In the genomic region with DNA sequence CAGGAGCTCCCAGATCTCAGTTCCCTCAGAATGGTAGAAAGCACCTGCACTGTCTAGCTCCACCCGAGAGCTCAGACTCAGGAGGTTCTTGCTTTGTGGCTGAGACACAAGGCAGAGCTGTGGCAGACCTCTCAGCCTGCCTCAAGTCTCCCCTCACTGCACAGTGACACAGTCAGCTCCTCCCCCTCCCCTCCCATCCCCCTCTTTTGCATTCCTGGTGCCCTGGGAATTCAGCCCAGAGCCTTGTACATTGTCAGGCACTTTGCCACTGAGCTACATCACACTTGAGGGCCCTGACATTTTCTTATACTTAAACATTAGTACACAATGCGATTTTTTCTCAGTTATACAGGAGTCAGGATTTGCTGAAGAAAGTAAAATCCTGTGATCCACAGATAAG, we compare ENCODE assay signal across 12 mouse cellular contexts. TPM values are rescaled to one million over a fixed set of nuclear protein-coding genes. Genes with fewer than 3 reads are reported as not detected.
DNase-seq lines count a peak whose midpoint lies in the region; ATAC-seq and TF ChIP-seq lines count a peak whose summit lies in the region.
"Had no signal": no experiment of that assay in that cellular context is flagged by ENCODE, and none has a peak within 500 bp of the region (broad histone marks: within the 10 kb centered on the region; RNA-seq: fewer than 3 reads in every experiment).

No protein-coding gene starts in this region.

- DNase-seq in lung, embryonic 14.5 days, result peak; percentile 62
- DNase-seq in lung, adult 2 months, result no peak
- peak; percentile 65 for DNase-seq in ZHBTc4 (ENCODE audit: low read depth, low spot score)
- DNase-seq in embryo, embryonic 9.5 days (ENCODE audit: extremely low spot score), result peak; percentile 32
- peak; percentile 54 for DNase-seq in hindbrain, postnatal 0 days (ENCODE audit: low spot score)
- no peak for DNase-seq in layer of hippocampus, postnatal 10 days (ENCODE audit: low spot score in 2 of 2)
- DNase-seq: adrenal gland, postnatal 36 days; cerebellum, postnatal 10 days; lung, postnatal 36 days had no signal

- TF ChIP-seq CTCF in lung, embryonic 14.5 days (IDR thresholded peaks at IDR 0.05; ENCODE audit: low read depth), result no peak
- no peak for TF ChIP-seq CTCF in lung, adult 2 months (IDR thresholded peaks at IDR 0.05; ENCODE audit: insufficient read depth, low read length)
- TF ChIP-seq CTCF in hindbrain, postnatal 0 days (IDR thresholded peaks at IDR 0.05; ENCODE audit: low read depth), result no peak

- no peaks in the 10 kb centered on the region for H3K36me3 ChIP-seq in lung, embryonic 14.5 days (ENCODE audit: insufficient read depth)
- H3K36me3 ChIP-seq in hindbrain, postnatal 0 days (ENCODE audit: insufficient read depth, low read length), result no peaks in the 10 kb centered on the region
- H3K36me3 ChIP-seq in intestine, embryonic 16.5 days (ENCODE audit: control insufficient read depth, insufficient read depth, low read length), result no peaks in the 10 kb centered on the region
- H3K36me3 ChIP-seq: neural tube, embryonic 12.5 days had no signal

- peak overlapping the region; percentile 18; the same call in 1 of the 2 replicates for H3K27ac ChIP-seq in lung, embryonic 14.5 days (ENCODE audit: low read depth)
- no peak overlapping the region for H3K27ac ChIP-seq in hindbrain, postnatal 0 days
- H3K27ac ChIP-seq in intestine, embryonic 16.5 days (ENCODE audit: low read length), result no peak overlapping the region
- H3K27ac ChIP-seq: kidney, postnatal 0 days; neural tube, embryonic 12.5 days had no signal

- H3K9me3 ChIP-seq in lung, embryonic 14.5 days (ENCODE audit: low read depth, low read length), result no peaks in the 10 kb centered on the region
- H3K9me3 ChIP-seq in hindbrain, postnatal 0 days (ENCODE audit: low read length), result no peaks in the 10 kb centered on the region
- H3K9me3 ChIP-seq in intestine, embryonic 16.5 days (ENCODE audit: control insufficient read depth, low read length), result no peaks in the 10 kb centered on the region
- H3K9me3 ChIP-seq: neural tube, embryonic 12.5 days had no signal

- H3K9ac ChIP-seq in lung, embryonic 14.5 days, result no peak overlapping the region
- H3K9ac ChIP-seq in hindbrain, postnatal 0 days (replicated peaks; ENCODE audit: low read length), result no peak overlapping the region
- H3K9ac ChIP-seq in intestine, embryonic 16.5 days (ENCODE audit: low read depth, low read length), result no peak overlapping the region
- H3K9ac ChIP-seq: neural tube, embryonic 12.5 days had no signal

- ATAC-seq in lung, embryonic 14.5 days (ENCODE audit: insufficient read depth), result peak; percentile 62; the same call in 1 of the 2 replicates
- ATAC-seq in hindbrain, postnatal 0 days, result no peak
- ATAC-seq in intestine, embryonic 16.5 days, result no peak

- no peaks in the 10 kb centered on the region for H3K4me1 ChIP-seq in lung, embryonic 14.5 days (ENCODE audit: insufficient read depth)
- no peaks in the 10 kb centered on the region for H3K4me1 ChIP-seq in lung, adult 2 months (ENCODE audit: control insufficient read depth, insufficient read depth, low read length)
- H3K4me1 ChIP-seq in hindbrain, postnatal 0 days (ENCODE audit: insufficient read depth, low read length), result no peaks in the 10 kb centered on the region
- no peaks in the 10 kb centered on the region for H3K4me1 ChIP-seq in intestine, embryonic 16.5 days (ENCODE audit: control insufficient read depth, insufficient read depth, low read length)
- H3K4me1 ChIP-seq: neural tube, embryonic 12.5 days had no signal

- WGBS in lung, embryonic 14.5 days, result 31% methylated on average over 2 of the region's 2 CpGs
- WGBS in lung, adult 2 months, result 40% methylated on average over 2 of the region's 2 CpGs
- WGBS in hindbrain, postnatal 0 days, result 43% methylated on average over 2 of the region's 2 CpGs
- 34% methylated on average over 2 of the region's 2 CpGs for WGBS in intestine, embryonic 16.5 days

- H3K27me3 ChIP-seq in lung, embryonic 14.5 days (ENCODE audit: insufficient read depth, low read length), result no peaks in the 10 kb centered on the region
- no peaks in the 10 kb centered on the region for H3K27me3 ChIP-seq in hindbrain, postnatal 0 days (ENCODE audit: insufficient read depth, low read length)
- no peaks in the 10 kb centered on the region for H3K27me3 ChIP-seq in intestine, embryonic 16.5 days (replicated peaks; ENCODE audit: control insufficient read depth, insufficient read depth, low read length)
- H3K27me3 ChIP-seq: neural tube, embryonic 12.5 days had no signal

- no peak for TF ChIP-seq POLR2A in lung, adult 2 months (IDR thresholded peaks at IDR 0.05; ENCODE audit: borderline replicate concordance, extremely low read depth, low read depth, low read length)

- H3K4me2 ChIP-seq in lung, embryonic 14.5 days, result no peak overlapping the region
- no peak overlapping the region for H3K4me2 ChIP-seq in hindbrain, postnatal 0 days (ENCODE audit: low read depth, low read length)
- H3K4me2 ChIP-seq in intestine, embryonic 16.5 days (ENCODE audit: low read depth, low read length), result no peak overlapping the region
- H3K4me2 ChIP-seq: neural tube, embryonic 12.5 days had no signal

- no peak overlapping the region for H3K4me3 ChIP-seq in lung, embryonic 14.5 days (ENCODE audit: low read depth, low read length)
- H3K4me3 ChIP-seq in lung, adult 2 months (replicated peaks; ENCODE audit: extremely low read depth, low read depth, low read length), result no peak overlapping the region
- no peak overlapping the region for H3K4me3 ChIP-seq in hindbrain, postnatal 0 days (ENCODE audit: low read length)
- H3K4me3 ChIP-seq in intestine, embryonic 16.5 days (ENCODE audit: low read length), result no peak overlapping the region
- H3K4me3 ChIP-seq: neural tube, embryonic 12.5 days had no signal

RNA-seq across cellular contexts. Expression of gene Ccdc69, which starts 8.9 kb away (rescaled TPM):
- 1.9 and 2.4 TPM in 2 replicates for polyA plus RNA-seq in lung, embryonic 14.5 days (2014; fragmentation: Nextera tagmentation; extraction: Ambion mirVana)
- 2.2 and 4.1 TPM in 2 replicates for polyA plus RNA-seq in lung, adult 2 months (2012; rRNA removed)
- 0.65 TPM in 1 of 2 replicates, not detected in the other for total RNA-seq in hindbrain, postnatal 0 days (2014; rRNA removed)
- polyA plus RNA-seq in hindbrain, postnatal 0 days (2015; fragmentation: Nextera tagmentation; extraction: Ambion mirVana), result 0.56 and 0.78 TPM in 2 replicates
- 2.3 and 3.0 TPM in 2 replicates for polyA plus RNA-seq in intestine, embryonic 16.5 days (2015; fragmentation: Nextera tagmentation; extraction: Ambion mirVana)
- under 1 TPM; 0.40 to 0.59 TPM for total RNA-seq in layer of hippocampus, postnatal 10 days (2021)

RNA-seq across cellular contexts. Expression of gene Gm2a, which starts 28.9 kb away (rescaled TPM):
- 15.4 and 18.4 TPM in 2 replicates for polyA plus RNA-seq in lung, embryonic 14.5 days (2014; fragmentation: Nextera tagmentation; extraction: Ambion mirVana)
- polyA plus RNA-seq in lung, adult 2 months (2012; rRNA removed), result 50.9 and 70.4 TPM in 2 replicates
- total RNA-seq in hindbrain, postnatal 0 days (2014; rRNA removed), result 45.2 and 48.9 TPM in 2 replicates
- 67.8 and 72.1 TPM in 2 replicates for polyA plus RNA-seq in hindbrain, postnatal 0 days (2015; fragmentation: Nextera tagmentation; extraction: Ambion mirVana)
- 20.3 and 21.7 TPM in 2 replicates for polyA plus RNA-seq in intestine, embryonic 16.5 days (2015; fragmentation: Nextera tagmentation; extraction: Ambion mirVana)
- total RNA-seq in layer of hippocampus, postnatal 10 days (2021), result 10 to 100 TPM; 51.5 to 51.9 TPM

RNA-seq across cellular contexts. Expression of gene Anxa6, which starts 35.8 kb away (rescaled TPM):
- 406 and 411 TPM in 2 replicates for polyA plus RNA-seq in lung, embryonic 14.5 days (2014; fragmentation: Nextera tagmentation; extraction: Ambion mirVana)
- 151 and 170 TPM in 2 replicates for polyA plus RNA-seq in lung, adult 2 months (2012; rRNA removed)
- 83.2 and 86.0 TPM in 2 replicates for total RNA-seq in hindbrain, postnatal 0 days (2014; rRNA removed)
- 71.3 and 74.8 TPM in 2 replicates for polyA plus RNA-seq in hindbrain, postnatal 0 days (2015; fragmentation: Nextera tagmentation; extraction: Ambion mirVana)
- 235 and 247 TPM in 2 replicates for polyA plus RNA-seq in intestine, embryonic 16.5 days (2015; fragmentation: Nextera tagmentation; extraction: Ambion mirVana)
- 10 to 100 TPM; 88.4 to 88.7 TPM for total RNA-seq in layer of hippocampus, postnatal 10 days (2021)

Comparison
In these comparisons a context has a peak if more than half of its experiments do, and no peak if none do; other contexts are left out.
1. DNase-seq: peak in lung, embryonic 14.5 days (single experiment), ZHBTc4 (single experiment), embryo, embryonic 9.5 days (single experiment) and hindbrain, postnatal 0 days (single experiment); none in lung, adult 2 months (single experiment) and layer of hippocampus, postnatal 10 days (0 of 2).